Mouse (Mus musculus) thymus, adult 2 months (tissue): ENCODE data around the gene Bckdha.

Experiments
- CTCF ChIP-seq: fragments of 200-500 bp; IDR thresholded peaks from 2 replicates; pipeline ENCODE4 v1.5.1; 2012; ENCODE audit warnings: mild to moderate bottlenecking, control low read depth, low read length, moderate library complexity, borderline replicate concordance; ENCODE audit not compliant: control insufficient read depth, poor library complexity, insufficient read depth; ENCODE audit errors: extremely low read depth
- POLR2A ChIP-seq: fragments of 200-500 bp; IDR thresholded peaks from 2 replicates; pipeline ENCODE4 v1.6.1; 2012; ENCODE audit warnings: mild to moderate bottlenecking, low read length, control low read depth, moderate library complexity; ENCODE audit not compliant: control insufficient read depth, poor library complexity, insufficient read depth; ENCODE audit errors: extremely low read depth

GRCm38 (mm10) chr7:25652244-25652759, 6.5 kb downstream of the Bckdha start:
- TF ChIP-seq CTCF (no peak), POLR2A (no peak)
